Comparison of ENCODE assay signal across 8 mouse cellular contexts in genomic region chr10:70540456-70541195, GRCm38 (mm10).
DNase-seq lines count a peak whose midpoint lies in the region; ATAC-seq lines count a peak whose summit lies in the region.
"Had no signal": no experiment of that assay in that cellular context is flagged by ENCODE, and none has a peak within 500 bp of the region (broad histone marks: within the 10 kb centered on the region; RNA-seq: fewer than 3 reads in every experiment).

No protein-coding gene starts in this region.

- no peaks in the 10 kb centered on the region for H3K4me1 ChIP-seq in intestine, embryonic 14.5 days (replicated peaks; ENCODE audit: control insufficient read depth, insufficient read depth, low read length)
- H3K4me1 ChIP-seq in intestine, embryonic 15.5 days (replicated peaks): no peaks in the 10 kb centered on the region
- no peaks in the 10 kb centered on the region for H3K4me1 ChIP-seq in embryonic facial prominence, embryonic 14.5 days (ENCODE audit: control insufficient read depth, insufficient read depth, low read length)
- H3K4me1 ChIP-seq: limb, embryonic 15.5 days had no signal

- no peak overlapping the region for H3K27ac ChIP-seq in intestine, embryonic 14.5 days (ENCODE audit: low read depth)
- no peak overlapping the region for H3K27ac ChIP-seq in intestine, embryonic 15.5 days
- H3K27ac ChIP-seq in embryonic facial prominence, embryonic 14.5 days (replicated peaks; ENCODE audit: low read depth, low read length): no peak overlapping the region
- H3K27ac ChIP-seq: limb, embryonic 15.5 days had no signal

- H3K4me3 ChIP-seq in intestine, embryonic 14.5 days (ENCODE audit: low read depth, low read length): no peak overlapping the region
- no peak overlapping the region for H3K4me3 ChIP-seq in intestine, embryonic 15.5 days (replicated peaks)
- H3K4me3 ChIP-seq in embryonic facial prominence, embryonic 14.5 days (ENCODE audit: low read depth, low read length): no peak overlapping the region
- H3K4me3 ChIP-seq: limb, embryonic 15.5 days had no signal

- no peaks in the 10 kb centered on the region for H3K36me3 ChIP-seq in intestine, embryonic 14.5 days (ENCODE audit: control insufficient read depth, insufficient read depth, low read length)
- no peaks in the 10 kb centered on the region for H3K36me3 ChIP-seq in intestine, embryonic 15.5 days
- H3K36me3 ChIP-seq in embryonic facial prominence, embryonic 14.5 days (ENCODE audit: control insufficient read depth, insufficient read depth, low read length): no peaks in the 10 kb centered on the region

- DNase-seq in intestine, embryonic 14.5 days (ENCODE audit: low spot score): peak; percentile 58
- DNase-seq in 3T3-L1 (ENCODE audit: low read depth, low spot score) (peak; percentile 75), ES-CJ7 (ENCODE audit: low read depth, low spot score) (peak; percentile 63), MN1 (ENCODE audit: low spot score) (no peak)
- DNase-seq in embryonic facial prominence, embryonic 14.5 days (ENCODE audit: low spot score): peak; percentile 72
- DNase-seq in adrenal gland, adult 2 months: no peak

- WGBS in intestine, embryonic 14.5 days: 83% methylated on average over 9 of the region's 9 CpGs
- WGBS in intestine, embryonic 15.5 days: 86% methylated on average over 9 of the region's 9 CpGs
- 82% methylated on average over 9 of the region's 9 CpGs for WGBS in embryonic facial prominence, embryonic 14.5 days

- H3K9ac ChIP-seq in intestine, embryonic 14.5 days (ENCODE audit: low read length): no peak overlapping the region
- H3K9ac ChIP-seq in intestine, embryonic 15.5 days: no peak overlapping the region
- H3K9ac ChIP-seq in embryonic facial prominence, embryonic 14.5 days (ENCODE audit: low read depth, low read length): no peak overlapping the region
- H3K9ac ChIP-seq: limb, embryonic 15.5 days had no signal

- H3K27me3 ChIP-seq in intestine, embryonic 14.5 days (replicated peaks; ENCODE audit: control insufficient read depth, insufficient read depth, low read length): no peaks in the 10 kb centered on the region
- H3K27me3 ChIP-seq in intestine, embryonic 15.5 days (replicated peaks): no peaks in the 10 kb centered on the region
- no peaks in the 10 kb centered on the region for H3K27me3 ChIP-seq in embryonic facial prominence, embryonic 14.5 days (replicated peaks; ENCODE audit: control insufficient read depth, insufficient read depth, low read length)
- H3K27me3 ChIP-seq: limb, embryonic 15.5 days had no signal

- no peaks in the 10 kb centered on the region for H3K9me3 ChIP-seq in intestine, embryonic 14.5 days (ENCODE audit: control insufficient read depth, low read length)
- H3K9me3 ChIP-seq in intestine, embryonic 15.5 days: no peaks in the 10 kb centered on the region
- no peaks in the 10 kb centered on the region for H3K9me3 ChIP-seq in embryonic facial prominence, embryonic 14.5 days (ENCODE audit: control insufficient read depth, low read length)
- H3K9me3 ChIP-seq: limb, embryonic 15.5 days had no signal

- ATAC-seq in intestine, embryonic 14.5 days (replicated peaks; ENCODE audit: low FRiP score, low TSS enrichment, low read depth): no peak
- no peak for ATAC-seq in intestine, embryonic 15.5 days
- ATAC-seq in embryonic facial prominence, embryonic 14.5 days (ENCODE audit: low read depth): 0 out of 2 replicates have a peak, but pooled peaks have one; percentile 30

- no peak overlapping the region for H3K4me2 ChIP-seq in intestine, embryonic 14.5 days (ENCODE audit: low read length)
- H3K4me2 ChIP-seq in intestine, embryonic 15.5 days (replicated peaks): no peak overlapping the region
- no peak overlapping the region for H3K4me2 ChIP-seq in embryonic facial prominence, embryonic 14.5 days (ENCODE audit: low read depth, low read length)
- H3K4me2 ChIP-seq: limb, embryonic 15.5 days had no signal

Comparison
In these comparisons a context has a peak if more than half of its experiments do, and no peak if none do; other contexts are left out.
1. DNase-seq: peak in intestine, embryonic 14.5 days (single experiment), 3T3-L1 (single experiment), ES-CJ7 (single experiment) and embryonic facial prominence, embryonic 14.5 days (single experiment); none in MN1 (single experiment) and adrenal gland, adult 2 months (single experiment).